Mouse (Mus musculus): ENCODE measurements around the gene Atp6ap2.
"Not testable (repeated sequence)": the region's sequence is repeated elsewhere in the genome, so short reads cannot be mapped to it uniquely, and the experiment has no call there.

Atp6ap2 gene

DNA sequence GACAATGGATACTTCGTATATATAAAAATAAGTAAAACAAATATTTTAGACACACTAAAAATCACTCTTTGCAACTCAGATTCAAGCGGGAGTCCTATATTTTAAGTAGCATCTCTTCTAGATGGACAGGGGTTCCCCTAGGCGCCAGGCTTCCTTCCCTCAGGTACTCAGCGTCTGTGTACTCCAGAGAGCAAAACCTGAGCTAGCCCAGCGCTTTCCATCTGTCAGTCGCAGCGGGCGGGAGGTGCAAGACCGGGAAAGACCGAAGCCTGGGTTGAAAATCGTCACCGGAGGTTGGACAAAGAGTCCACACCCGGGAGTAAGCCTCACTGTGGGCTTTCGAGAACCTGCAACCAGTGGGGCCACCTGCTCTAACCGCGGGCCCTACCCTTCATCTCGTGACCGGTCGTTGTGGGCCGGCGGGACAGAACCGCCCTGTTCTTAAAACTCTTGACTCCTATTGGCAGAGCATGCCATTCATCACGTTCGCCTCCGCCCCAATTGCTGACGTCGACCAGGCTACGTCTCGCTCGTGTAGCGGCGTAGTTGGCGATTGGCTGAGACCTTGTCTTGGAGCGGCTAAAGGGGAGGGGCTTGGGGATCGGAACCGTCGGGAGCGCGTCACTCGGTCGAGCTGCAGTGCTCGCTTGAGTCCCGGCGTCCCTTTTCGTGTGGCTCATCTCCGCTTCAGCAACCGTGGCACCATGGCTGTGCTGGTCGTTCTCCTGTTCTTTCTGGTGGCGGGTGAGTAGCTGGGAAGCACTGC lies at the start of gene Atp6ap2:
TSS of gene Atp6ap2 (plus strand) at position 610 of the 766 bp plus-strand sequence.
- peak; percentile 81 to 88 for DNase-seq

- no peak for DNase-seq
Measured at GRCm38 (mm10) chrX:12544417-12544816, 43.2 kb upstream of the Atp6ap2 start.

DNA sequence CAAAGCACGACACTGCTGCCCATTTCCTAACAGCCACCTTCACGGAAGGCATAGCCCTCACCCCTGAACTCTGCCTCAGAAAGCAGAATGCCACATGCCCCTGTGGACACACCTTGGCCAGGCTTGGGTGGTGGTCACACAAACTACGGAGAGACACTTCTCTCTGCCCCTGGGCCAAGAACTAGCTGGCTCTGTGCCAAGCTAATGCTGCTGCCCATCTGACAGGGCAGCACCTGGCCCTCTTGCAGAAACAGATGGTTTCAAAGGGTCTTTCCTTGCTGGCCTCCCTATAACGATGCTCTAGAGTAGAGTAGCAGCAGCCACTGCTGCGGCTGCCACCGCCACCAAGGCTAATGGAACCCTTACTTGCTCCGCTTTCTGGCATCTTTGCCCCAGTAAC lies 30.5 kb upstream of the Atp6ap2 start:
- no peak for DNase-seq

GRCm38 (mm10) chrX:12571407-12571806 lies 16.2 kb upstream of the Atp6ap2 start:
- no peak for DNase-seq

- DNase-seq, result no peak
Measured at GRCm38 (mm10) chrX:12577936-12578335, 9.7 kb upstream of the Atp6ap2 start.

DNA sequence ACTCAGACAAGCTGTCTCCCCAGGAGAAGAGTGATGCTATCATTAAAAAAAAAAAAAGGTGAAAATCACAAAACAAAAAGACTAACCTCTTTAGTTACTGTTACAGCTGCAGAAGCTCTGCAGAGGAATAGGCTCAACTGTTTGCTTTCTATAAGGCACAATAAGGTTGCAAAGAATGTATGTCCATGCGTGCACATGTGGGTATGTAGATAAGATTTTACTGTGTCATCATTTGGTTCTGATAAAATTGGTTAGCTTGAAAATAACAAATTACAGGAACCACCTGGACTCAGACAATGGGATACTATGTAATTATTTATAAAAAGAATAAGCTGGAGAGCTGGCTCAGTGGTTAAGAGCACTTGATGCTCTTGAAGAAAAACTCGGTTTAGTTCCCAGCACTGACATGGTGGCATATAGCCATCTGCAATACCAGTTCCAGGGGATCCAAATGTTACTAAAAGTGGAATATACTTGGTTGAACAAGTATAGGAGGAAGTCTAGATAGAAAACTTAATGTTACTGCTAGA lies 9.2 kb upstream of the Atp6ap2 start:
- DNase-seq, result no peak

DNA sequence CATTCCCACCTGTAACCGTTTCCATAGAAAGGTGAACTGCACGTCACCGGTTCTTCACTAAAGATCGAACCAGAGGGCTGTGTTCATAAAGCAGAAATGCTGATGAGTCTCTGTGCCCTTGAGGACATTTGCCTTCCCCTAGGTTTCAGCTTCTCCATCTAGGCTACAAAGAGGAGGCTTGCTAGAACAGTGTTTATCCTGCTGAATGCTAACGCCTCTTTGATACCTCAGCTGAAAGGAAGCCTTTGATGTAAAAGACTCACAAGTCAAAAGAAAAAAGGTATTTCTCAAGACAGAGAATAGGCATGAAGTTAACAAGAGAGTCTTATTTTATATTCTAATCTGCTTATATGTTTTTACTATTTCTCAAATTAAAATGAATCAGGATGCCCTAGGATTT lies 4.3 kb upstream of the Atp6ap2 start:
- DNase-seq, result no peak

GRCm38 (mm10) chrX:12587958-12588355 lies 356 bp downstream of the Atp6ap2 start:
- DNase-seq, result no peak

- no peak for DNase-seq
Measured at GRCm38 (mm10) chrX:12591401-12591943, 3.9 kb downstream of the Atp6ap2 start.

GRCm38 (mm10) chrX:12592011-12592410 lies 4.4 kb downstream of the Atp6ap2 start:
- no peak for DNase-seq

GRCm38 (mm10) chrX:12593824-12594223 lies 6.2 kb downstream of the Atp6ap2 start:
- DNase-seq, result no peak

DNA sequence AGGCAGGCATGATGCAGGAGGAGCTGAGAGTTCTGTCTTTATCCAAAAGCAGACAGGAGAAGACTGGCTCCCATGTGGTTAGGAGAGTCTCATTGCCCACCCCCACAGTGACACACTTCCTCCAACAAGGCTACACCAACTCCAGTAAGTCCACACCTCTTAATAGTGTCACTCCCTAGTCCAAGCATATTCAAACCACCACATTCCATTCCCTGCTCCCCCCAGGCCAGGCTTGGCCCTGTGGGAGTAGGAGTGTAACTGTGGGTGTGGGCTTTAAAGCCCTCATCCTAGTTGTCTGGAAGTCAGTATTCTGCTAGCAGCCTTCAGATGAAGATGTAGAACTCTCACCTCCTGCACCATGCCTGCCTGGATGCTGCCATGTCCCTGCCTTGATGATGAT lies 22.9 kb downstream of the Atp6ap2 start:
- DNase-seq, result not testable (repeated sequence)

GRCm38 (mm10) chrX:12611211-12611610 lies 23.6 kb downstream of the Atp6ap2 start:
- no peak for DNase-seq

DNA sequence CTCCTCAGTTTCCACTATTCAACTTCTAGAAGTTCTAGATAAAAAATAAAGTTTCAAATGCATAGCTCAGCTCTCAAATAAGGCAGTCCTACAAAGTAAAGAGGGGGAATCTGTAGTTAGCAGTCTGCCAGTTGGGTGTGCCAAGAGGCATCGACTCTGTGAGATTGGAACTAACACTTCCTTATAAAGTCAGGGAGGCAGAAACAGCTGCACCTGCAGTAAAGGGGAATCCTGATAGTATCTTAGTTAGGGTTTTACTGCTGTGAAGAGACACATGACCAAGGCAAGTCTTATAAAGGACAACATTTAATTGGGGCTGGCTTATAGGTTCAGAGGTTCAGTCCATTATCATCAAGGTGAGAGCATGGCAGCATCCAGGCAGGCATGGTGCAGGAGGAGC lies 24.8 kb downstream of the Atp6ap2 start:
- DNase-seq, result not testable (repeated sequence)

GRCm38 (mm10) chrX:12625131-12625530 lies 37.5 kb downstream of the Atp6ap2 start:
- DNase-seq, result no peak

GRCm38 (mm10) chrX:12644976-12645375 lies 57.4 kb downstream of the Atp6ap2 start:
- no peak for DNase-seq

GRCm38 (mm10) chrX:12645531-12646304 lies 58.1 kb downstream of the Atp6ap2 start:
- no peak for DNase-seq

DNA sequence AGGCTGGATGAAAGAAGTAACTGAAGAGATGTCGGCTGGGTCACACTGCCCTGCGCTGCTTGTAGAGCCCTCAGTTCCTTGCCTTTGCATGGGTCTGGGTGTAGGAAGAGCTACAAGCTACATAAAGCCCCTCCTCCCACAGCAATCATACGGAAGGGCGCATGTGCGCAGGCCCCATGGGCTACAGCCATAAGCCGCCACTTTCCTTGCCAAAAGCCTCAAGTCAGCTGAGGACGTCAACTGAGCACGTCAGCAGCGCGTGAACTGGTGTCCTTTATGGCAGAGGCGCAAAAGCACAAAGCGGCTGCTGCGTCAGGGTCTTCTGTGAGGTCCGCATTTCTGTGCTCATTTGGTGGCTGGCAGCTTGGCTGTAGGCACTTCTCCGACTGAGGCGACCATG lies 64.3 kb downstream of the Atp6ap2 start:
- no peak for DNase-seq

- no peak for DNase-seq
Measured at GRCm38 (mm10) chrX:12653879-12654278, 66.3 kb downstream of the Atp6ap2 start.

Data from spleen, adult 18-20 months (tissue).